Mouse (Mus musculus) heart, postnatal 10 days (tissue): ENCODE measurements at regions not wholly inside any gene's neighbourhood (a gene's known extent, or its start where the extent isn't known, plus 50 kb on each side); places are given as distances from the start of the nearest gene placed in this dataset.

Source experiments
- DNase-seq, 2 experiments: peaks; one replicate each; pipeline ENCODE4 v3.0.0; 2021
- intact Hi-C: fragments of 180-260 bp; cut with DNase I; formaldehyde crosslinking; loops from one replicate; pipeline ENCODE4 v1.15.1; 2025

- intact Hi-C loops: no loop called here
- DNase-seq: no peak
These were observed 59.1 kb upstream of the Npvf start for GRCm38 (mm10) chr6:50713297-50713696.

GRCm38 (mm10) chr6:50718631-50719030 is 64.4 kb upstream of the Npvf start:
- no peak for DNase-seq
- intact Hi-C loops: no loop called here

- peak; percentile 34 to 36 for DNase-seq
- intact Hi-C loops: no loop called here
These were observed 66.1 kb upstream of the Npvf start for GRCm38 (mm10) chr6:50720346-50720745.

GRCm38 (mm10) chr6:50725640-50726039 is 71.4 kb upstream of the Npvf start:
- intact Hi-C loops: no loop called here
- DNase-seq: no peak

- intact Hi-C loops: no loop called here
These were observed 71.9 kb upstream of the Npvf start for GRCm38 (mm10) chr6:50726166-50726591.

GRCm38 (mm10) chr6:50730744-50731718 is 76.8 kb upstream of the Npvf start:
- DNase-seq: no peak
- intact Hi-C loops: no loop called here

More at GRCm38 (mm10) chr6:50726166-50726591, 71.9 kb upstream of the Npvf start:
- no peak for DNase-seq

- intact Hi-C loops: no loop called here
- no peak for DNase-seq
These were observed 80.5 kb upstream of the Npvf start for GRCm38 (mm10) chr6:50734701-50735100.

- intact Hi-C loops: no loop called here
- no peak for DNase-seq
These were observed 81.6 kb upstream of the Npvf start for GRCm38 (mm10) chr6:50735825-50736224.

- intact Hi-C loops: no loop called here
- no peak for DNase-seq
These were observed 87.8 kb upstream of the Npvf start for GRCm38 (mm10) chr6:50742009-50742408.

GRCm38 (mm10) chr6:50744462-50745166 is 90.4 kb upstream of the Npvf start:
- no peak for DNase-seq
- intact Hi-C loops: no loop called here

- no peak for DNase-seq
- intact Hi-C loops: no loop called here
These were observed 98.9 kb upstream of the Npvf start for GRCm38 (mm10) chr6:50753151-50753550.

GRCm38 (mm10) chr6:50754786-50755185 is 100.5 kb upstream of the Npvf start:
- intact Hi-C loops: no loop called here
- no peak for DNase-seq

GRCm38 (mm10) chr6:50760367-50760766 is 106.1 kb upstream of the Npvf start:
- intact Hi-C loops: no loop called here
- no peak for DNase-seq

- intact Hi-C loops: no loop called here
- peak; percentile 45 to 58 for DNase-seq
These were observed 108.9 kb upstream of the Npvf start for GRCm38 (mm10) chr6:50763121-50763520.

GRCm38 (mm10) chr6:50766442-50766915 is 112.2 kb upstream of the Npvf start:
- intact Hi-C loops: no loop called here
- DNase-seq: no peak

- DNase-seq: no peak
- intact Hi-C loops: no loop called here
These were observed 112.9 kb upstream of the Npvf start for GRCm38 (mm10) chr6:50767126-50767525.

- no peak for DNase-seq
- intact Hi-C loops: no loop called here
These were observed 113.6 kb upstream of the Npvf start for GRCm38 (mm10) chr6:50767827-50768226.

- DNase-seq: no peak
- intact Hi-C loops: no loop called here
These were observed 114.9 kb upstream of the Npvf start for GRCm38 (mm10) chr6:50769101-50769500.

- intact Hi-C loops: no loop called here
- DNase-seq: no peak
These were observed 116.2 kb upstream of the Npvf start for GRCm38 (mm10) chr6:50770481-50770880.

GRCm38 (mm10) chr6:50775637-50776036 is 121.4 kb upstream of the Npvf start:
- intact Hi-C loops: no loop called here
- DNase-seq: no peak

- intact Hi-C loops: no loop called here
- DNase-seq: no peak
These were observed 122.1 kb upstream of the Npvf start for GRCm38 (mm10) chr6:50776236-50776832.
